Mouse (Mus musculus) megakaryocyte, embryonic 14.5 days (primary cell): ENCODE measurements at regions not wholly inside any gene's neighbourhood (a gene's known extent, or its start where the extent isn't known, plus 50 kb on each side); places are given as distances from the start of the nearest gene placed in this dataset.

Source experiments
- FLI1 ChIP-seq: IDR thresholded peaks from 2 replicates; pipeline ENCODE4 v1.6.1; 2012; ENCODE audit warnings: low read length, inconsistent platforms, mixed read lengths
- GATA1 ChIP-seq: IDR thresholded peaks from 3 replicates; pipeline ENCODE4 v1.6.1; 2012; ENCODE audit warnings: mixed read lengths, low read length, inconsistent platforms, borderline replicate concordance

GRCm38 (mm10) chr3:61073103-61073502 is 70.5 kb downstream of the P2ry1 start:
- no peak for TF ChIP-seq GATA1
- no peak for TF ChIP-seq FLI1
